Mouse (Mus musculus) thymus, adult 2 months (tissue): ENCODE results near the gene Trp73.

ENCODE experiments used
- CTCF ChIP-seq: fragments of 200-500 bp; IDR thresholded peaks from 2 replicates; pipeline ENCODE4 v1.5.1; 2012; ENCODE audit warnings: mild to moderate bottlenecking, control low read depth, low read length, moderate library complexity, borderline replicate concordance; ENCODE audit not compliant: control insufficient read depth, poor library complexity, insufficient read depth; ENCODE audit errors: extremely low read depth
- POLR2A ChIP-seq: fragments of 200-500 bp; IDR thresholded peaks from 2 replicates; pipeline ENCODE4 v1.6.1; 2012; ENCODE audit warnings: mild to moderate bottlenecking, low read length, control low read depth, moderate library complexity; ENCODE audit not compliant: control insufficient read depth, poor library complexity, insufficient read depth; ENCODE audit errors: extremely low read depth

- TF ChIP-seq POLR2A (no peak), CTCF (no peak)
Measured at GRCm38 (mm10) chr4:154137139-154137538, 2.9 kb downstream of the Trp73 start.
